In the genomic region with DNA sequence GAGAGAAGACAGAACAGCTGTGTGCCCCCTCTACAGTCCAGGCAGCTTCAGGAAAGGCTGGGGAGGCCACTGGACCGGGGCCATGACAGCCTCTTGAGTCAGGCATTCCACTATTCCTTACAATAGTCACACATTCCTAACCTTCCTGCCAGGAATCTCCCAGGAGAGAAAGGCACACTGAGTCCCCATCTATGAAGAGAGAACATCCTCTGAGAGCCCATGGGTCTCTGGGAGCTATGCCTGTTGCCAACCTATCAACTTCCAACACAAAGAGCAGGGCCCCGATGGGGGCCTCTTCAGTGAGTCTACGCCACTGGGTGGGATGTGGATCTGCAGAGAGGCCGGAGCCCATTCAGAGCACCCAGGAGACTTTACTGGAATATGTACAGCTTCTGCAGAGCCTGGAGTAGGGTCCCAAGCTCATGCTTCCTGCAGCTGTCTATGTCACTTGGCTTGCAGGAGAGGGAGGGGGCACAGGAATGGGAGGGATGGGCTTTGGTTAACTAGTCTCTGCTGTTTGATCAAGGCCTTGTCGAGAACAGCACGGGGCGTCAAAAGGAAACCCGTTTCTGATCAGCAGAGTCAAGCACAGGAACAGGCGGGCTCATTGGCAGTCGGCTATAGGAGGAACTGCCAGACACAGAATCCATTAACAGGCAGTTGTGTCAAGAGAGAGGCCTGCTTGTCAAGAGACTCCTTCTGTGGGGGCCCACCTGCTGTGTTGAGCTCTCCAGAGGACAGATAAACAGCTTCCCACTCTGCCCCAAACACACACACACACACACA, we compare ENCODE assay signal across 8 mouse cellular contexts.
DNase-seq lines count a peak whose midpoint lies in the region; ATAC-seq and TF ChIP-seq lines count a peak whose summit lies in the region.

No protein-coding gene starts in this region.

- 0 out of 2 replicates have a peak overlapping the region, but pooled peaks have one; percentile 11 for H3K9ac ChIP-seq in intestine, postnatal 0 days (ENCODE audit: low read depth, low read length)

- no peak overlapping the region for H3K4me2 ChIP-seq in intestine, postnatal 0 days (replicated peaks; ENCODE audit: low read depth)

- H3K27me3 ChIP-seq in intestine, postnatal 0 days (replicated peaks; ENCODE audit: control insufficient read depth, insufficient read depth, low read length), result no peaks in the 10 kb centered on the region

- H3K4me1 ChIP-seq in intestine, postnatal 0 days (replicated peaks; ENCODE audit: control insufficient read depth, insufficient read depth, low read length), result peaks cover 14% of the 10 kb centered on the region

- no peak overlapping the region for H3K4me3 ChIP-seq in intestine, postnatal 0 days (ENCODE audit: low read depth, low read length)

- ATAC-seq in CD4-positive, CD25-positive, alpha-beta regulatory T cell, adult 4 months, result peak; percentile 48
- no peak for ATAC-seq in intestine, postnatal 0 days
- no peak for ATAC-seq in erythroblast, adult 5-6 weeks (replicated peaks; ENCODE audit: low FRiP score, poor library complexity, severe bottlenecking)

- peak; percentile 29; the same call in 1 of the 2 replicates for TF ChIP-seq CTCF in intestine, postnatal 0 days (IDR thresholded peaks at IDR 0.05; ENCODE audit: low read depth)

- H3K9me3 ChIP-seq in intestine, postnatal 0 days (ENCODE audit: control insufficient read depth), result no peaks in the 10 kb centered on the region

- no peaks in the 10 kb centered on the region for H3K36me3 ChIP-seq in intestine, postnatal 0 days (ENCODE audit: control insufficient read depth, insufficient read depth)

- DNase-seq in adrenal gland, postnatal 25 days, result peak; percentile 49
- peak; percentile 84 to 91 for DNase-seq in heart, adult 18-20 months
- DNase-seq in lung, postnatal 36 days, result peak; percentile 64
- peak; percentile 49 for DNase-seq in testis, postnatal 14 days (ENCODE audit: low spot score)
- no peak for DNase-seq in cerebellum, adult 9-10 months

- 41% methylated on average over 10 of the region's 10 CpGs for WGBS in intestine, postnatal 0 days

- H3K27ac ChIP-seq in intestine, postnatal 0 days (ENCODE audit: low read depth, low read length), result peak overlapping the region; percentile 57; the same call in 1 of the 2 replicates
